In genomic region chrX:53642980-53643961, GRCm38 (mm10) we compare ENCODE assay signal across 8 mouse cellular contexts. TPM values are rescaled to one million over a fixed set of nuclear protein-coding genes. Genes with fewer than 3 reads are reported as not detected.
DNase-seq lines count a peak whose midpoint lies in the region; TF ChIP-seq lines count a peak whose summit lies in the region.
"Not testable (repeated sequence)": the region's sequence is repeated elsewhere in the genome, so short reads cannot be mapped to it uniquely, and the experiment has no call there.

Gene Rtl8a, minus strand, starts transcription at chrX:53643682.

- H3K79me2 ChIP-seq in macrophage (ENCODE audit: inconsistent target) = not testable (repeated sequence)

- TF ChIP-seq POLR2A in cortical plate, adult 2 months (IDR thresholded peaks at IDR 0.05; ENCODE audit: extremely low read depth, insufficient read depth, low read length) = peak; percentile 51; the same call in 1 of the 2 replicates

- peak; percentile 89 for DNase-seq in adipocyte (ENCODE audit: low spot score)
- peak; percentile 70 for DNase-seq in gastrocnemius, postnatal 10 days
- DNase-seq in hindlimb bud, embryonic 11.5 days (ENCODE audit: extremely low spot score, low read depth, low spot score) = peak; percentile 33
- peak; percentile 61 to 72 for DNase-seq in left cerebral cortex, adult 2 months (ENCODE audit: extremely low spot score in 1 of 2, low spot score in 2 of 2)
- DNase-seq in retina, postnatal 7 days (ENCODE audit: low read depth, low spot score) = peak; percentile 77
- peak; percentile 42 to 57 for DNase-seq in urinary bladder, adult 18-20 months (ENCODE audit: low spot score in 2 of 2)

- H3K4me3 ChIP-seq in cortical plate, adult 2 months (ENCODE audit: insufficient read depth, low read length) = peak within 1 kb of the TSS; percentile 21; the same call in 1 of the 2 replicates
- H3K4me3 ChIP-seq in left cerebral cortex, adult 2 months = peak within 1 kb of the TSS; percentile 15
- peak within 1 kb of the TSS; percentile 15; the same call in 1 of the 2 replicates for H3K4me3 ChIP-seq in macrophage (ENCODE audit: inconsistent target)

- not testable (repeated sequence) for H3K4me1 ChIP-seq in cortical plate, adult 2 months (ENCODE audit: control insufficient read depth, insufficient read depth, low read length)

- peak within 1 kb of the TSS; percentile 71 for H3K27ac ChIP-seq in cortical plate, adult 2 months (ENCODE audit: insufficient read depth, low read length)
- peak within 1 kb of the TSS; percentile 41; the same call in 1 of the 2 replicates for H3K27ac ChIP-seq in left cerebral cortex, adult 2 months
- not testable (repeated sequence) for H3K27ac ChIP-seq in macrophage

- not testable (repeated sequence) for H3K36me3 ChIP-seq in macrophage (ENCODE audit: inconsistent target)

- TF ChIP-seq CTCF in cortical plate, adult 2 months (IDR thresholded peaks at IDR 0.05; ENCODE audit: extremely low read depth, insufficient read depth, low read length); left cerebral cortex, adult 2 months (IDR thresholded peaks at IDR 0.05): not testable (repeated sequence)

- intact Hi-C loops in left cerebral cortex, adult 2 months (cut with DNase I) = not testable (repeated sequence)

- 29% methylated on average over 4 of the region's 50 CpGs for WGBS in macrophage (ENCODE audit: missing documents)

RNA-seq across cellular contexts. Expression of gene Rtl8a, which starts in this region (rescaled TPM):
- 248 and 263 TPM in 2 replicates for polyA plus RNA-seq in cortical plate, adult 2 months (2012; rRNA removed)
- 100 to 1,000 TPM; 106 to 114 TPM for total RNA-seq in gastrocnemius, postnatal 10 days (2021)
- 100 to 1,000 TPM; 259 to 384 TPM for total RNA-seq in left cerebral cortex, adult 2 months (2021)
- 1 to 10 TPM in 14 of 26 experiments, under 1 TPM in 1, not detected in 11; 0.73 to 6.4 (median 1.9) TPM for total RNA-seq in macrophage (2018; cell fraction: chromatin; rRNA removed)
- total RNA-seq in macrophage (2018; cell fraction: cytosol; rRNA removed) = 10 to 100 TPM; 14.6 to 26.5 (median 20.2) TPM
- 10 to 100 TPM in 7 of 26 experiments, 1 to 10 TPM in 18, under 1 TPM in 1; 0.82 to 17.5 (median 6.3) TPM for total RNA-seq in macrophage (2018; cell fraction: nucleus; rRNA removed)
- polyA plus RNA-seq in macrophage (2018) = 9.9 to 19.7 TPM (median 12.3 TPM) in 3 replicates

Comparison
In these comparisons a context has a peak if more than half of its experiments do, and no peak if none do; other contexts are left out.
1. RNA of gene Rtl8a (polyA plus RNA-seq): 248 to 263 TPM in cortical plate, adult 2 months; 9.9 to 19.7 TPM in macrophage; every median in the first group is over 10 times any median in the second.
2. DNase-seq: peak in every context shown above with its lines; median percentile 89 in adipocyte; 77 in retina, postnatal 7 days; 70 in gastrocnemius, postnatal 10 days; 66 in left cerebral cortex, adult 2 months; 50 in urinary bladder, adult 18-20 months; 33 in hindlimb bud, embryonic 11.5 days.
3. Peak in every context shown above with its lines, with median percentiles within 50 percentile points of each other: H3K4me3 ChIP-seq.